ENCODE assay signal across 26 mouse cellular contexts in genomic region chr15:102186239-102186638, GRCm38 (mm10). TPM values are rescaled to one million over a fixed set of nuclear protein-coding genes. Genes with fewer than 3 reads are reported as not detected.
A peak's percentile ranks its signal among the peaks of the same experiment; 100 is the strongest.
DNase-seq lines count a peak whose midpoint lies in the region; ATAC-seq and TF ChIP-seq lines count a peak whose summit lies in the region.
"Had no signal": no experiment of that assay in that cellular context is flagged by ENCODE, and none has a peak within 500 bp of the region (broad histone marks: within the 10 kb centered on the region; RNA-seq: fewer than 3 reads in every experiment).

No protein-coding gene starts in this region.

- TF ChIP-seq CTCF in liver, adult 2 months (IDR thresholded peaks at IDR 0.05; ENCODE audit: low read depth, low read length), result no peak
- no peak for TF ChIP-seq CTCF in liver, embryonic 14.5 days (IDR thresholded peaks at IDR 0.05; ENCODE audit: low read depth)

- no peaks in the 10 kb centered on the region for H3K9me3 ChIP-seq in liver, embryonic 14.5 days (ENCODE audit: control insufficient read depth, low read length)
- H3K9me3 ChIP-seq: embryonic facial prominence, embryonic 12.5 days; heart, embryonic 10.5 days; hindbrain, embryonic 13.5 days; limb, embryonic 13.5 days had no signal

- peaks cover 10% of the 10 kb centered on the region; the same call in 1 of the 2 replicates for H3K36me3 ChIP-seq in liver, adult 2 months (ENCODE audit: control insufficient read depth, insufficient read depth, low read length)
- H3K36me3 ChIP-seq in liver, embryonic 14.5 days (replicated peaks; ENCODE audit: control insufficient read depth, insufficient read depth, low read depth), result no peaks in the 10 kb centered on the region

- peaks cover 24% of the 10 kb centered on the region; the same call in 1 of the 2 replicates for H3K79me2 ChIP-seq in liver, adult 2 months (ENCODE audit: control insufficient read depth, insufficient read depth, low read length)

- TF ChIP-seq EP300 in liver, embryonic 14.5 days (IDR thresholded peaks at IDR 0.05; ENCODE audit: low read depth), result no peak

- WGBS in liver, adult 2 months, result 28% methylated on average over 11 of the region's 11 CpGs
- WGBS in liver, embryonic 14.5 days (ENCODE audit: insufficient replicate concordance), result 70% methylated on average over 11 of the region's 11 CpGs

- DNase-seq in adrenal gland, postnatal 10 days, result peak; percentile 51
- no peak for DNase-seq in adrenal gland, adult 8-10 months
- DNase-seq in liver, adult 2 months (ENCODE audit: extremely low read depth, low read depth, low spot score), result peak; percentile 100
- DNase-seq in liver, result no peak
- no peak for DNase-seq in liver, embryonic 14.5 days (ENCODE audit: low read depth in 3 of 3, low spot score in 3 of 3)
- DNase-seq in thymus, postnatal 10 days (ENCODE audit: low spot score in 2 of 2), result no peak
- DNase-seq in left cerebral cortex, adult 8-10 months (ENCODE audit: low spot score in 2 of 2), result no peak
- DNase-seq: cerebellum, adult 2 months; cerebellum, postnatal 25 days; embryo, embryonic 11 days; gastrocnemius, postnatal 14 days; heart, adult 11 months; heart, postnatal 4 days; kidney, postnatal 10 days; lung, embryonic 14.5 days; lung, postnatal 14 days; midbrain, embryonic 14.5 days had no signal

- TF ChIP-seq POLR2A in liver, adult 2 months (IDR thresholded peaks at IDR 0.05; ENCODE audit: extremely low read depth, insufficient read depth, low read length), result no peak

- ATAC-seq in liver, embryonic 14.5 days (ENCODE audit: insufficient read depth), result peak; percentile 45
- ATAC-seq: forebrain, embryonic 14.5 days; intestine, postnatal 0 days; Patski had no signal

- H3K4me3 ChIP-seq in liver, adult 2 months (ENCODE audit: insufficient read depth, low read depth, low read length), result no peak overlapping the region; the same call in none of the 2 replicates
- no peak overlapping the region for H3K4me3 ChIP-seq in liver, embryonic 14.5 days (ENCODE audit: insufficient read depth in 1 of 2, low read depth in 2 of 2, low read length in 2 of 2)
- H3K4me3 ChIP-seq: embryonic facial prominence, embryonic 12.5 days; heart, embryonic 10.5 days; hindbrain, embryonic 13.5 days; limb, embryonic 13.5 days had no signal

- no peak overlapping the region for H3K9ac ChIP-seq in liver, adult 2 months (ENCODE audit: low read depth, low read length)
- H3K9ac ChIP-seq in liver, embryonic 14.5 days (replicated peaks), result no peak overlapping the region
- H3K9ac ChIP-seq: embryonic facial prominence, embryonic 12.5 days; hindbrain, embryonic 13.5 days; limb, embryonic 13.5 days; lung, embryonic 14.5 days had no signal

- peaks cover 34% of the 10 kb centered on the region for H3K4me1 ChIP-seq in liver, adult 2 months (ENCODE audit: control insufficient read depth, insufficient read depth, low read length)
- H3K4me1 ChIP-seq in liver, embryonic 14.5 days (replicated peaks; ENCODE audit: control insufficient read depth in 2 of 2, insufficient read depth in 2 of 2, low read length in 1 of 2), result peaks cover 0 to 5% of the 10 kb centered on the region in 2 experiments; a peak in 1 of 4 replicates
- H3K4me1 ChIP-seq: embryonic facial prominence, embryonic 12.5 days; hindbrain, embryonic 13.5 days; limb, embryonic 13.5 days had no signal

- H3K27me3 ChIP-seq in liver, adult 2 months (ENCODE audit: control insufficient read depth, insufficient read depth, low read length), result no peaks in the 10 kb centered on the region
- H3K27me3 ChIP-seq in liver, embryonic 14.5 days (ENCODE audit: control insufficient read depth, insufficient read depth, low read length), result no peaks in the 10 kb centered on the region
- H3K27me3 ChIP-seq: embryonic facial prominence, embryonic 12.5 days; hindbrain, embryonic 13.5 days; limb, embryonic 13.5 days; Patski had no signal

- no peak overlapping the region for H3K4me2 ChIP-seq in liver, embryonic 14.5 days (ENCODE audit: low read depth)
- H3K4me2 ChIP-seq: embryonic facial prominence, embryonic 12.5 days; hindbrain, embryonic 13.5 days; limb, embryonic 13.5 days; lung, embryonic 14.5 days had no signal

- H3K27ac ChIP-seq in liver, adult 2 months (replicated peaks; ENCODE audit: insufficient read depth, low read depth, low read length), result peak overlapping the region; percentile 72
- no peak overlapping the region for H3K27ac ChIP-seq in liver, embryonic 14.5 days
- H3K27ac ChIP-seq: embryonic facial prominence, embryonic 12.5 days; hindbrain, embryonic 13.5 days; limb, embryonic 13.5 days had no signal

RNA-seq across cellular contexts. Expression of gene Zfp740, which starts 16.8 kb away (rescaled TPM):
- 10 to 100 TPM; 66.7 to 84.9 TPM for total RNA-seq in adrenal gland, postnatal 10 days (2021)
- 100 to 1,000 TPM in 1 of 4 experiments, 10 to 100 TPM in 3; 61.9 to 108 (median 86.0) TPM for total RNA-seq in adrenal gland, adult 8-10 months (2022)
- 15.6 and 21.0 TPM in 2 replicates for total RNA-seq in liver, adult 2 months (2014; rRNA removed)
- polyA plus RNA-seq in liver, adult 2 months (2012; rRNA removed), result 8.1 and 9.4 TPM in 2 replicates
- 10.2 and 14.9 TPM in 2 replicates for polyA plus RNA-seq in liver, embryonic 14.5 days (2012; rRNA removed)
- polyA plus RNA-seq in liver, embryonic 14.5 days (2014; fragmentation: Nextera tagmentation; extraction: Ambion mirVana), result 11.7 and 12.0 TPM in 2 replicates
- total RNA-seq in left cerebral cortex, adult 8-10 months (2022), result 10 to 100 TPM; 72.4 to 79.4 (median 73.1) TPM

RNA-seq across cellular contexts. Expression of gene Csad, which starts 18.3 kb away (rescaled TPM):
- 100 to 1,000 TPM; 155 to 156 TPM for total RNA-seq in adrenal gland, postnatal 10 days (2021)
- 10 to 100 TPM; 71.3 to 85.0 (median 75.5) TPM for total RNA-seq in adrenal gland, adult 8-10 months (2022)
- 47.6 and 449 TPM in 2 replicates for total RNA-seq in liver, adult 2 months (2014; rRNA removed)
- 107 and 123 TPM in 2 replicates for polyA plus RNA-seq in liver, adult 2 months (2012; rRNA removed)
- polyA plus RNA-seq in liver, embryonic 14.5 days (2012; rRNA removed), result 14.9 and 17.9 TPM in 2 replicates
- 22.6 and 24.0 TPM in 2 replicates for polyA plus RNA-seq in liver, embryonic 14.5 days (2014; fragmentation: Nextera tagmentation; extraction: Ambion mirVana)
- 10 to 100 TPM; 24.6 to 38.7 (median 31.1) TPM for total RNA-seq in left cerebral cortex, adult 8-10 months (2022)

RNA-seq across cellular contexts. Expression of gene Soat2, which starts 35.9 kb away (rescaled TPM):
- total RNA-seq in adrenal gland, postnatal 10 days (2021), result 1 to 10 TPM; 4.9 to 8.1 TPM
- under 1 TPM; 0.15 to 0.43 (median 0.26) TPM for total RNA-seq in adrenal gland, adult 8-10 months (2022)
- total RNA-seq in liver, adult 2 months (2014; rRNA removed), result 27.5 and 36.5 TPM in 2 replicates
- 54.9 and 80.8 TPM in 2 replicates for polyA plus RNA-seq in liver, adult 2 months (2012; rRNA removed)
- polyA plus RNA-seq in liver, embryonic 14.5 days (2012; rRNA removed), result 34.4 and 36.4 TPM in 2 replicates
- polyA plus RNA-seq in liver, embryonic 14.5 days (2014; fragmentation: Nextera tagmentation; extraction: Ambion mirVana), result 21.9 and 25.5 TPM in 2 replicates
- under 1 TPM in 2 of 4 experiments, not detected in 2; 0.26 to 0.27 TPM for total RNA-seq in left cerebral cortex, adult 8-10 months (2022)
- total RNA-seq: layer of hippocampus, postnatal 10 days had no signal
- polyA plus RNA-seq: cerebellum, adult 2 months; forebrain, embryonic 14.5 days; hindbrain, embryonic 13.5 days; midbrain, embryonic 14.5 days; neural tube, embryonic 14.5 days had no signal

RNA-seq across cellular contexts. Expression of gene Igfbp6, which starts 42.1 kb away (rescaled TPM):
- total RNA-seq in adrenal gland, postnatal 10 days (2021), result 10 to 100 TPM; 40.3 to 48.1 TPM
- total RNA-seq in adrenal gland, adult 8-10 months (2022), result 10 to 100 TPM; 37.0 to 63.8 (median 49.2) TPM
- 1.0 and 1.8 TPM in 2 replicates for total RNA-seq in liver, adult 2 months (2014; rRNA removed)
- polyA plus RNA-seq in liver, adult 2 months (2012; rRNA removed), result 2.3 and 4.5 TPM in 2 replicates
- 0.66 and 0.90 TPM in 2 replicates for polyA plus RNA-seq in liver, embryonic 14.5 days (2012; rRNA removed)
- 0.95 and 1.6 TPM in 2 replicates for polyA plus RNA-seq in liver, embryonic 14.5 days (2014; fragmentation: Nextera tagmentation; extraction: Ambion mirVana)
- 10 to 100 TPM; 42.4 to 49.5 (median 45.5) TPM for total RNA-seq in left cerebral cortex, adult 8-10 months (2022)

RNA-seq across cellular contexts. Expression of gene Itgb7, which starts 45.5 kb away (rescaled TPM):
- 1 to 10 TPM; 6.4 to 7.1 TPM for total RNA-seq in adrenal gland, postnatal 10 days (2021)
- total RNA-seq in adrenal gland, adult 8-10 months (2022), result 1 to 10 TPM; 2.7 to 7.9 (median 5.4) TPM
- total RNA-seq in liver, adult 2 months (2014; rRNA removed), result 1.3 and 2.2 TPM in 2 replicates
- 1.7 and 1.8 TPM in 2 replicates for polyA plus RNA-seq in liver, adult 2 months (2012; rRNA removed)
- polyA plus RNA-seq in liver, embryonic 14.5 days (2012; rRNA removed), result 1.6 and 2.7 TPM in 2 replicates
- 5.6 and 5.7 TPM in 2 replicates for polyA plus RNA-seq in liver, embryonic 14.5 days (2014; fragmentation: Nextera tagmentation; extraction: Ambion mirVana)
- total RNA-seq in left cerebral cortex, adult 8-10 months (2022), result 1 to 10 TPM in 2 of 4 experiments, under 1 TPM in 2; 0.23 to 2.9 (median 1.7) TPM

Comparison
In these comparisons a context has a peak if more than half of its experiments do, and no peak if none do; other contexts are left out.
1. DNase-seq: peak in adrenal gland, postnatal 10 days (single experiment) and liver, adult 2 months (single experiment); none in adrenal gland, adult 8-10 months (single experiment), liver (single experiment), liver, embryonic 14.5 days (0 of 3), thymus, postnatal 10 days (0 of 2) and left cerebral cortex, adult 8-10 months (0 of 2).
2. RNA of gene Soat2, which starts 35.9 kb away (total RNA-seq): 27.5 to 36.5 TPM in liver, adult 2 months and 4.9 to 8.1 TPM in adrenal gland, postnatal 10 days; 0.15 to 0.43 TPM in adrenal gland, adult 8-10 months and 0.26 to 0.27 TPM in left cerebral cortex, adult 8-10 months; every median in the first group is over 4 times any median in the second.